Mouse (Mus musculus): ENCODE results near the gene Asna1.

DNA sequence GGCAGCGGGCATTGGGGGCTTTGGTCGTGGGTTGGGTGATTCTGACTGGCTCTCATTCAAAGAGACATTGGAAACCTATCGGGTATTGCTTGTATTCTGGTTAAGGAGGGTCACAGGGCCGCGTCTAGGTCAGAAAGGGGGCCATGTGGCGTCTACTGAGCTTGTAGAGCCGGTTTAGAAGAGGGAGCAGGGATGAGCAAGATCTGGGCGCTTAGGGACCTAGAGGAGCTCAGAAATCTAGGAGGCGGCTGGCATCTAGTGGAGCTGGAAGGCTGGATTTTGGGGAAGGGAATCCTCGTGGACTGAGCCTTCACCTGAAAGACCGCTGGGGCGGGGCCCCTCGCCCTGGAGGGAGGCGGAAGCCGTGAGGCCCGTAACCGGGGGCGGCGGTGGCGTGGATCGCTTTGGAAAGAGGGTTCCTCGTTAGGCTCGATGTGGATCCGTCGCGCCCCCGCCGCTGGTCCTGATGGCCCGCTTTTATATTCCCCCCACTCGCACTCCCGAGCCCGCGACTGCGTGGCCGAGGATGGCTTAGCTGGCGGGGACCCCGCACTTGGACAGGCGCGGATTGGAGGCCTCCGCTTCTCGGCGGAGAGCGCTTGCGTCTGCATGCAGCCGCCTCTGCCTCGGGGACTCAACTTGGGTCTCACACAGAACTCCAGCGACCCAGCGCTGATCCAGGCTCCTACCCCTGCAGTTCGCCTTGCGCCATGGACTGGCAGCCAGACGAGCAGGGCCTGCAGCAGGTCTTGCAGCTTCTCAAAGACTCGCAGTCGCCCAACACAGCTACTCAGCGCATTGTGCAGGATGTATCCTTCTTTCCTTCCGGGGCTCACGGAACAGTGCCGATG lies 12.8 kb upstream of the Asna1 start:
- TF ChIP-seq CTCF (IDR thresholded peaks at IDR 0.05; ENCODE audit: low read depth): no peak
- TF ChIP-seq EP300 (IDR thresholded peaks at IDR 0.05; ENCODE audit: low read depth): no peak
